ENCODE assay signal across 8 mouse cellular contexts in genomic region chr9:40783641-40784373, GRCm38 (mm10). TPM values are rescaled to one million over a fixed set of nuclear protein-coding genes. Genes with fewer than 3 reads are reported as not detected.
A peak's percentile ranks its signal among the peaks of the same experiment; 100 is the strongest.
DNase-seq lines count a peak whose midpoint lies in the region; ATAC-seq and TF ChIP-seq lines count a peak whose summit lies in the region.

No protein-coding gene starts in this region.

- peak; percentile 58; the same call in 1 of the 2 replicates for ATAC-seq in forebrain, embryonic 11.5 days (replicated peaks; ENCODE audit: low FRiP score)
- ATAC-seq in hindbrain, embryonic 11.5 days (ENCODE audit: low FRiP score): peak; percentile 59; the same call in 1 of the 2 replicates
- ATAC-seq in limb, embryonic 14.5 days (ENCODE audit: low FRiP score, low read depth): no peak
- no peak for ATAC-seq in midbrain, embryonic 14.5 days (ENCODE audit: low FRiP score, low TSS enrichment)

- no peaks in the 10 kb centered on the region for H3K36me3 ChIP-seq in forebrain, embryonic 11.5 days (ENCODE audit: control insufficient read depth, insufficient read depth, low read length)
- H3K36me3 ChIP-seq in hindbrain, embryonic 11.5 days (ENCODE audit: control insufficient read depth, insufficient read depth, low read length): no peaks in the 10 kb centered on the region
- peaks cover 40% of the 10 kb centered on the region for H3K36me3 ChIP-seq in limb, embryonic 14.5 days (ENCODE audit: control insufficient read depth, insufficient read depth, low read length)
- peaks cover 8% of the 10 kb centered on the region for H3K36me3 ChIP-seq in midbrain, embryonic 14.5 days (ENCODE audit: control insufficient read depth, insufficient read depth, low read length)

- H3K27me3 ChIP-seq in forebrain, embryonic 11.5 days (ENCODE audit: control insufficient read depth, insufficient read depth, low read length): peaks cover 4% of the 10 kb centered on the region; the same call in 1 of the 2 replicates
- no peaks in the 10 kb centered on the region for H3K27me3 ChIP-seq in hindbrain, embryonic 11.5 days (ENCODE audit: control insufficient read depth, insufficient read depth, low read length)
- H3K27me3 ChIP-seq in limb, embryonic 14.5 days (ENCODE audit: control insufficient read depth, insufficient read depth, low read length): no peaks in the 10 kb centered on the region
- no peaks in the 10 kb centered on the region for H3K27me3 ChIP-seq in midbrain, embryonic 14.5 days (ENCODE audit: control insufficient read depth, insufficient read depth, low read length)

- TF ChIP-seq POLR2A in limb, embryonic 14.5 days (IDR thresholded peaks at IDR 0.05; ENCODE audit: borderline replicate concordance, extremely low read depth, insufficient read depth, insufficient read length): no peak

- peak overlapping the region; percentile 37; the same call in 1 of the 2 replicates for H3K4me2 ChIP-seq in forebrain, embryonic 11.5 days (ENCODE audit: low read depth, low read length, severe bottlenecking)
- H3K4me2 ChIP-seq in hindbrain, embryonic 11.5 days (replicated peaks; ENCODE audit: low read depth, low read length): peak overlapping the region; percentile 20; the same call in 1 of the 2 replicates
- no peak overlapping the region for H3K4me2 ChIP-seq in limb, embryonic 14.5 days (replicated peaks; ENCODE audit: low read depth, low read length, severe bottlenecking)
- peak overlapping the region; percentile 43 for H3K4me2 ChIP-seq in midbrain, embryonic 14.5 days (ENCODE audit: low read length)

- H3K9me3 ChIP-seq in forebrain, embryonic 11.5 days (ENCODE audit: control insufficient read depth, low read length): no peaks in the 10 kb centered on the region
- H3K9me3 ChIP-seq in hindbrain, embryonic 11.5 days (ENCODE audit: control insufficient read depth, low read length): no peaks in the 10 kb centered on the region
- no peaks in the 10 kb centered on the region; the same call in 1 of the 2 replicates for H3K9me3 ChIP-seq in limb, embryonic 14.5 days (ENCODE audit: control insufficient read depth, low read length)
- no peaks in the 10 kb centered on the region for H3K9me3 ChIP-seq in midbrain, embryonic 14.5 days (ENCODE audit: control insufficient read depth, low read length)

- DNase-seq in adrenal gland, adult 8-10 months: peak; percentile 61
- no peak for DNase-seq in adrenal gland, postnatal 4 days (ENCODE audit: low spot score in 2 of 2)
- DNase-seq in forebrain, embryonic 11.5 days (ENCODE audit: low spot score): peak; percentile 64
- peak; percentile 68 for DNase-seq in hindbrain, embryonic 11.5 days (ENCODE audit: low spot score)
- DNase-seq in limb, embryonic 14.5 days (ENCODE audit: low spot score): peak; percentile 10
- DNase-seq in midbrain, embryonic 14.5 days: peak; percentile 64
- peak; percentile 71 for DNase-seq in thymus, postnatal 14 days
- DNase-seq in right cerebral cortex, postnatal 36 days (ENCODE audit: low spot score in 2 of 2): no peak

- no peak overlapping the region for H3K4me3 ChIP-seq in forebrain, embryonic 11.5 days (ENCODE audit: low read depth, low read length)
- no peak overlapping the region for H3K4me3 ChIP-seq in hindbrain, embryonic 11.5 days (ENCODE audit: low read depth, low read length)
- H3K4me3 ChIP-seq in limb, embryonic 14.5 days (replicated peaks; ENCODE audit: low read length): no peak overlapping the region
- H3K4me3 ChIP-seq in midbrain, embryonic 14.5 days (replicated peaks; ENCODE audit: low read depth, low read length): no peak overlapping the region

- peak overlapping the region; percentile 43; the same call in 1 of the 2 replicates for H3K9ac ChIP-seq in forebrain, embryonic 11.5 days (ENCODE audit: low read length)
- 0 out of 2 replicates have a peak overlapping the region, but pooled peaks have one; percentile 31 for H3K9ac ChIP-seq in hindbrain, embryonic 11.5 days (ENCODE audit: low read depth, low read length)
- no peak overlapping the region for H3K9ac ChIP-seq in limb, embryonic 14.5 days (ENCODE audit: low read depth, low read length, severe bottlenecking)
- H3K9ac ChIP-seq in midbrain, embryonic 14.5 days (replicated peaks; ENCODE audit: low read length): peak overlapping the region; percentile 32; the same call in 1 of the 2 replicates

- H3K27ac ChIP-seq in forebrain, embryonic 11.5 days (ENCODE audit: low read depth, low read length): peak overlapping the region; percentile 69
- H3K27ac ChIP-seq in hindbrain, embryonic 11.5 days (ENCODE audit: low read depth, low read length): peak overlapping the region; percentile 49
- H3K27ac ChIP-seq in limb, embryonic 14.5 days (replicated peaks; ENCODE audit: low read depth, low read length): peak overlapping the region; percentile 49; the same call in 1 of the 2 replicates
- peak overlapping the region; percentile 89 for H3K27ac ChIP-seq in midbrain, embryonic 14.5 days (replicated peaks; ENCODE audit: low read depth, low read length)

- 8% methylated on average over 13 of the region's 13 CpGs for WGBS in forebrain, embryonic 11.5 days
- WGBS in hindbrain, embryonic 11.5 days: 6% methylated on average over 13 of the region's 13 CpGs
- 24% methylated on average over 13 of the region's 13 CpGs for WGBS in limb, embryonic 14.5 days
- 5% methylated on average over 13 of the region's 13 CpGs for WGBS in midbrain, embryonic 14.5 days

- peaks cover 8% of the 10 kb centered on the region; the same call in 1 of the 2 replicates for H3K4me1 ChIP-seq in forebrain, embryonic 11.5 days (replicated peaks; ENCODE audit: control insufficient read depth, insufficient read depth, low read length)
- peaks cover 2% of the 10 kb centered on the region; the same call in 1 of the 2 replicates for H3K4me1 ChIP-seq in hindbrain, embryonic 11.5 days (replicated peaks; ENCODE audit: control insufficient read depth, insufficient read depth, low read length)
- no peaks in the 10 kb centered on the region for H3K4me1 ChIP-seq in limb, embryonic 14.5 days (ENCODE audit: control insufficient read depth, insufficient read depth, low read length)
- H3K4me1 ChIP-seq in midbrain, embryonic 14.5 days (ENCODE audit: control insufficient read depth, insufficient read depth, low read length): peaks cover 22% of the 10 kb centered on the region

RNA-seq across cellular contexts. Expression of gene Hspa8, which starts 17.0 kb away (rescaled TPM):
- total RNA-seq in adrenal gland, adult 8-10 months (2022): 1,000 to 10,000 TPM; 1,250 to 2,890 (median 1,476) TPM
- total RNA-seq in adrenal gland, postnatal 4 days (2021): 1,000 to 10,000 TPM; 1,260 to 1,409 TPM
- polyA plus RNA-seq in forebrain, embryonic 11.5 days (2014; fragmentation: Nextera tagmentation; extraction: Ambion mirVana): 3,498 and 3,614 TPM in 2 replicates
- 3,718 and 3,764 TPM in 2 replicates for polyA plus RNA-seq in hindbrain, embryonic 11.5 days (2014; fragmentation: Nextera tagmentation; extraction: Ambion mirVana)
- 2,115 and 2,701 TPM in 2 replicates for polyA plus RNA-seq in limb, embryonic 14.5 days (2012; rRNA removed)
- polyA plus RNA-seq in limb, embryonic 14.5 days (2014; fragmentation: Nextera tagmentation; extraction: Ambion mirVana): 1,955 and 2,023 TPM in 2 replicates
- 2,437 and 3,041 TPM in 2 replicates for polyA plus RNA-seq in midbrain, embryonic 14.5 days (2014; fragmentation: Nextera tagmentation; extraction: Ambion mirVana)

Comparison
In these comparisons a context has a peak if more than half of its experiments do, and no peak if none do; other contexts are left out.
1. DNase-seq: peak in adrenal gland, adult 8-10 months (single experiment), forebrain, embryonic 11.5 days (single experiment), hindbrain, embryonic 11.5 days (single experiment), limb, embryonic 14.5 days (single experiment), midbrain, embryonic 14.5 days (single experiment) and thymus, postnatal 14 days (single experiment); none in adrenal gland, postnatal 4 days (0 of 2) and right cerebral cortex, postnatal 36 days (0 of 2).
2. ATAC-seq: peak in forebrain, embryonic 11.5 days (single experiment) and hindbrain, embryonic 11.5 days (single experiment); none in limb, embryonic 14.5 days (single experiment) and midbrain, embryonic 14.5 days (single experiment).
3. Peak in every context shown above with its lines, with median percentiles within 50 percentile points of each other: H3K27ac ChIP-seq.